ENCODE assay signal across 8 mouse cellular contexts in the genomic region with DNA sequence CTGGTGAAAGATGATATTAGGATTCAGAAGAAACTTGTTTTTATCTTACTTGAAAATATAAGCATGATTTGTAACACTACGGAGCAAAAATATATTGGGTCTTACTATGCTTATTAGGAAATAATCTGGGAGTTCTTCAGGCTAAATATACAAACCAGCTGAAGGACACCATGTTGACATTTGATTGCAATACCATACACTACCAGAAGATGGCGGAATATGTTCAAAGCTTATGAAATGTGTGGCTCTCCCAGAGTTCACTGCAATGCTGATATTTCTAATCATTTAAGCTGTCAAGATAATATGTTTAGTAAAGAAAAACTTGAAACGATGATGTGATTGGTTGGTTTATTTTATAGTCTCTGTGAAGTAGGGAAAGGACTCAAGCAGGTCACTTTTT.
DNase-seq lines count a peak whose midpoint lies in the region; ATAC-seq and TF ChIP-seq lines count a peak whose summit lies in the region.

No protein-coding gene starts in this region.

- H3K9ac ChIP-seq in midbrain, embryonic 12.5 days (replicated peaks), result no peak overlapping the region
- no peak overlapping the region for H3K9ac ChIP-seq in midbrain, embryonic 13.5 days (replicated peaks)

- no peak overlapping the region for H3K4me2 ChIP-seq in midbrain, embryonic 12.5 days (replicated peaks)
- no peak overlapping the region for H3K4me2 ChIP-seq in midbrain, embryonic 13.5 days (replicated peaks)

- intact Hi-C loops in gastrocnemius, adult 2 months (cut with DNase I), result no loop called here

- TF ChIP-seq CTCF in gastrocnemius, adult 2 months (IDR thresholded peaks at IDR 0.05), result peak; percentile 57

- H3K4me3 ChIP-seq in gastrocnemius, adult 2 months, result no peak overlapping the region
- no peak overlapping the region for H3K4me3 ChIP-seq in midbrain, embryonic 12.5 days
- H3K4me3 ChIP-seq in midbrain, embryonic 13.5 days (replicated peaks), result no peak overlapping the region

- H3K27me3 ChIP-seq in midbrain, embryonic 12.5 days, result no peaks in the 10 kb centered on the region
- no peaks in the 10 kb centered on the region for H3K27me3 ChIP-seq in midbrain, embryonic 13.5 days

- no peak for DNase-seq in gastrocnemius, adult 2 months
- no peak for DNase-seq in gastrocnemius, adult 8-10 months (ENCODE audit: low spot score in 2 of 2)
- peak; percentile 55 for DNase-seq in brain, adult 2 months (ENCODE audit: low read depth, low spot score)
- no peak for DNase-seq in frontal cortex, postnatal 25 days (ENCODE audit: low spot score in 2 of 2)
- DNase-seq in urinary bladder, adult 18-20 months (ENCODE audit: low spot score in 2 of 2), result no peak

- peak; percentile 47; the same call in 1 of the 2 replicates for ATAC-seq in midbrain, embryonic 12.5 days (ENCODE audit: low FRiP score, low read depth)
- ATAC-seq in midbrain, embryonic 13.5 days, result no peak
- ATAC-seq in monocyte, adult 5-6 weeks (replicated peaks; ENCODE audit: insufficient number of reproducible peaks, low FRiP score, low TSS enrichment, poor library complexity, severe bottlenecking), result peak; percentile 79; the same call in 1 of the 2 replicates

- no peaks in the 10 kb centered on the region for H3K4me1 ChIP-seq in midbrain, embryonic 12.5 days
- no peaks in the 10 kb centered on the region for H3K4me1 ChIP-seq in midbrain, embryonic 13.5 days (replicated peaks)

- no peak overlapping the region for H3K27ac ChIP-seq in gastrocnemius, adult 2 months
- no peak overlapping the region for H3K27ac ChIP-seq in midbrain, embryonic 12.5 days (replicated peaks)
- H3K27ac ChIP-seq in midbrain, embryonic 13.5 days, result no peak overlapping the region

- H3K9me3 ChIP-seq in midbrain, embryonic 12.5 days, result no peaks in the 10 kb centered on the region
- H3K9me3 ChIP-seq in midbrain, embryonic 13.5 days, result 0 out of 2 replicates have a peak, but pooled peaks cover 3% of the 10 kb centered on the region

- no peaks in the 10 kb centered on the region for H3K36me3 ChIP-seq in midbrain, embryonic 12.5 days
- no peaks in the 10 kb centered on the region for H3K36me3 ChIP-seq in midbrain, embryonic 13.5 days

- WGBS in midbrain, embryonic 12.5 days, result 11% methylated on average over 3 of the region's 3 CpGs
- WGBS in midbrain, embryonic 13.5 days, result 16% methylated on average over 3 of the region's 3 CpGs
